Mouse (Mus musculus) left cerebral cortex, postnatal 4 days (tissue): ENCODE results near the gene Trcg1. TPM values are rescaled to one million over a fixed set of nuclear protein-coding genes. Genes with fewer than 3 reads are reported as not detected.

ENCODE experiments used
- DNase-seq: peaks from one replicate; pipeline ENCODE4 v3.0.0-alpha.2; 2022
- intact Hi-C: fragments of 180-260 bp; cut with DNase I; formaldehyde crosslinking; loops from one replicate; pipeline ENCODE4 v1.15.1; 2025
- total RNA-seq, 2 experiments: library from RNA; stranded (reverse); gene quantifications; 2 replicates each; pipeline ENCODE4 v1.2.3; 2021

The Trcg1 gene
- total RNA-seq, 2 experiments from 2014 or later, result not detected

DNA sequence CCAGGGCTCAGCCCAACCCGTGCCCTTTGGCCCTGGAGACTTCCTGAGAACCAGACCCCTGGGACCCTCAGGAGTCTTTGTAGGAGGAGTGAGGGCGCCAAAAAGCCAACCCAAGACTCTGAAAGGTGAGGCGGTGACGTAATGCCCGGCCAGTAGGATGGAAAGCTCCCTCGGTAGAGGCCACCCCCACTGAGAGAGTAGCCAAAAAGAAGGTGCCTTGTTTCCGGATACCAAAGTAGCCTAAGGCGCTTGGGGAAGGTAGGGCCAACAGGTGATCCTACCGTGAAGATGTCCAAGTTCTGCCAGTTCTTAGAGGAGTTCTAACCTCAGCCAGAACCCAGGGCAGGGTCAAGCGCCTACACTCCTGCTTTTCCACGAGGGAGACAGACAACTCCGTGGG lies 24.6 kb downstream of the Trcg1 start:
- intact Hi-C loops, result no loop called here
- DNase-seq, result no peak

DNA sequence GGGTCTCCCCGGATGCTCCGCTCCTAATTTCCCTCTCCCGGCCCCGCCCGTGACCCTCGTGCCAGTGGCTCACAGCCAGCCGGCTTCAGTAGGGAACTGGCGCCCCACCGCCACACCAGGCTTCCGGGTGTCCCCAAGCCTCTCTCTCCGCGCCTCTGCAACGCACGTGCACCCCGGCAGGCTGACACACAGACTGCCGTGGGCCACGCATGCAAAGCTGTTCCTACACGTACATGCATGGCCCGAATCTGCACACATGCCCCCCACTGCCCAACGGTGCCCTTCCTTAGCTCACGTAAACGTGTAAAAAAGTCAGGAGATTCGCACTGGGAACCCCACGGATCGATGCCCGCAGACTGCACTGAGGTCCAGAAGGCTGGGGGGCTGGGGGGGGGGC lies 25.2 kb downstream of the Trcg1 start:
- DNase-seq, result peak; percentile 48
- intact Hi-C loops, result no loop called here

DNA sequence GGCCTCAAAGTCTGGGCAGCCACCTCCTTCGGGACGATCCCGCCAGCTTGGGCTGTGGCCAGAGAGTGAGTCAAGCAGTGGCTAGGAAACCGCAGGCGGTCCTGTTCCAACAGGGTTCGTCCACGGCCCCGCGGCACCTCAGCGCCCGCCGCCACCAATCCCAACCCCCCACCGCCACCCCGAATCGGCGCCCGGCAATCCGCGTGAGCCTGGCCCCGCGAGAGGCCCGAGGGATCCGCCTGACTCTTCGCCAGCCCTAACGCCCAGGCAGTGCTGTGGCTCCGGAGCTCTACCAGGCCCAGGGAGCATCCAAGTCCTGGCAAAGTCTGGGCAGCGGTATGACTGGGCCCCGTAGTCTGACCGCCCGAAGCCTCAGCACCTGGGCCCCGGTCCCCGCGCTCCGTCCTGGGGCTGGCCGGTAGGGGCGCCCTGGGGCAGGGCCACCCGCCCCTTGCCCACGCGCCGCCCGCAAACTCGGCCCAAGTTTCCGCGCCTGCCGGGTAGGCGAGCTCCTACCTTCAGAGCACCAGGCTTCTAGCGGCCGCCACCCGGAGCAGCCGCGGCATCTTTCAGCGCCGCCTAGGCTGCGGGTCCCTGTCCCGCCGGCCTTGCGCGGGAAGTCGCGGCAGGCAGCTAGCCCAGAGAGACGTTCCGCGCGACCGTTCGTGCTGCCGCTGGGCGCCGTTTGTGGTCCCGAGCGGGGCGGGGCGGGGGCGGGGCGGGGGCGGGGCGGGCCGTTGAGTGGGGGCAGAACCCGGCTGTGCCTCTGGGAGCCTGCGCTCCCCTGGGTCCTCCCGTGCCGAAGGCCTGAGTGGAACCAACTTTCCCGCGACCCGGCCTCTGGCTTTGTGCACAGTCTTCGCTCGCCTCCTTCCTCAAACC lies 25.8 kb downstream of the Trcg1 start, which contains the start of gene 1700017B05Rik:
Gene 1700017B05Rik (minus strand): TSS at position 700 of the 882 bp plus-strand sequence.
- intact Hi-C loops, result no loop called here
- DNase-seq, result peak; percentile 72

DNA sequence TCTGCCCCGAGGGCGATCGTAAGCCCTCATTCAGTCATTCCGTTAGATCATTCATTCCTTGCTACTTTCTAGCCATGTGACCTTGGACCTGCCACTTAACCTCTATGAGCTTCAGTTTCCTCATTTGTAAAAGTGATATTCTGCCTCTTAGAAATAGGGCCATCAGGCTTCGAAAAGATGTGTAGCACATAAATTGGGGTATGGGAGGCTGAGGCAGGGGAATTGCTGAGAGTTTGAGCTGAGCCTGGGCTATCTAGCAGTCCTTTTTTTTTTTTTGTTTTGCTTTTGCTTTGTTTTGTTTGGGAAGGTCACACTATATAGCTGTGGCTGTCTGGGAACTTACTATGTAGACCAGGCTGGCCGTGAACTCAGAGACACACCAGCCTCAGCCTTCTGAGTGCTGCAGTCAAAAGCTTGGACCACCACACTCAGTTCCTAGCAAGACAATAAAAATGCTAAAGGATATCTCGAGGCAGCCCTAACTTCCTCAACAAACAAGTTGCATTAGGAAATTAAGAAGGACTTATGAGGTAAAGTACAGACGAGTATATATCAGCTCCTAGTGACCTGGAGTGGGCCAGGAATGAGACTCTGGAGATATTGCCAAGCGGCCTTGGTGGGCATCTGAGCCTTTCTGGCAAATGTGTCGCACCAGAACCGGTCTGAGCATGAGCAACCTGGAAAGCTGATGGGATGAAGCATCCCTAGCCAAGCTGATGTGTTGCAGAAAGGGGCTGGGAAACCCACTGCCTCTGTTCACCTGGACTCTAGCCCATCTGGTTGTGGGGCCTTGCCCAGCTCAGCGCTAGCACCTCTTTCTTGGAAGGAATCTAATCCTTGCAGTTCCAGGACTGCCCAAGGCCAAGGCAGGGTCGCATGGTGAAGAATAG lies 26.7 kb downstream of the Trcg1 start:
- intact Hi-C loops, result no loop called here
- DNase-seq, result no peak

DNA sequence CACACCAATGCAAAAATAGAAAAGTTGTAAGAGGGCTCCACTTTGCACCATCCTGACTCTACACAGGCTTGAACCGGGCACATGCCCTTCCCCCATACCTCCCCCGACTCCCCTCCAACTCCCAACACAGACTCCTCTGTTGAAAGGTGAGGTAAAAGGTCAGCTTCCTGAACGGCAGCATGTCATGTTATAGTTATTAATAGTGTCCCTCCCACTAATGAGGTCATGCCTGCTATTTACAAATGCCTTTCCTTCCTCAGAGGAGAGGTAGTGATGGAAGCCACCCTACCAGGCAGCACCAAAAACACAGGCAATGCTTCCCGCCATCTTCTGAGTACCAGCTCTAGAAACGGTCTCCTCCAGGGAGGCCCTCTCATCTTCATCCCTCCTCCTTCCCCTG lies 28.8 kb downstream of the Trcg1 start:
- intact Hi-C loops, result no loop called here
- no peak for DNase-seq

DNA sequence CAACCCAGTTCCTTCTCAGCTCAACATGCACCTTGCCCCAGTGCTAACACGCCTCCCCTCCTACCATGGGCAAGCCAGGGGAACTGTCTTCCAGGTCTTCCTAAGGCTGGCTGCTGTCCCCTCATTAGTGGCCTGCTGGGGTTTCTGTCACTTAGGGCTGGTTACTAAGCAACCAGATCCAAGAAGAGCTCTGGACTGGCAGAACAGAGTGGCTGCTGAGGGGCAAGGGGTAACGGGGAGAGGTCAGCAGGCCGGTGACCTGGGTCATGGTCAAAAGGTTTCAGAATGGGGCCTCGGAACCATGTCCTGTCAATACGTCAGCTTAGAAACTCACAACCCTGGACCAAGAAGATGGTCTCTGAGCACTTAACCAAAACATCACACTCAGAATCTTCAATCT lies 31.1 kb downstream of the Trcg1 start:
- intact Hi-C loops, result no loop called here
- no peak for DNase-seq

DNA sequence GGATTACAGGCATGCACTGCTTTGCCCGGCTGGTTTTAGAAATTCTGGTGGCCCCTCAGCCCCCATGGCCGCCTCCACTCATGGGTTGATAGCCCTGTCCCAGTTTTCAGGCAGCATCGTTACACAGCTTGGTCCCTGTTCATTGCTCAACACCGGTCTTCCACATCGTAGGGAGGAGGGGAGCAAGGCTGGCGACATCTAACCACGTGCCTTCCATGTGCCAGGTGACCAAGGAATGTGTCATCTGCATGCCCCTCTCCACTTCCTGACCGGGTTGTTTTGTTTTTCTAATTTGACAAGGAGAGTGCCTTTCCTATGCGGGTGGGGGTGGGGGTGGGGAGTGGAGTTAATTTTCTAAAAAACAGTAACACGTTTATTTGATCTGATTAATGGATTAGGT lies 31.7 kb downstream of the Trcg1 start:
- intact Hi-C loops, result no loop called here
- DNase-seq, result no peak

DNA sequence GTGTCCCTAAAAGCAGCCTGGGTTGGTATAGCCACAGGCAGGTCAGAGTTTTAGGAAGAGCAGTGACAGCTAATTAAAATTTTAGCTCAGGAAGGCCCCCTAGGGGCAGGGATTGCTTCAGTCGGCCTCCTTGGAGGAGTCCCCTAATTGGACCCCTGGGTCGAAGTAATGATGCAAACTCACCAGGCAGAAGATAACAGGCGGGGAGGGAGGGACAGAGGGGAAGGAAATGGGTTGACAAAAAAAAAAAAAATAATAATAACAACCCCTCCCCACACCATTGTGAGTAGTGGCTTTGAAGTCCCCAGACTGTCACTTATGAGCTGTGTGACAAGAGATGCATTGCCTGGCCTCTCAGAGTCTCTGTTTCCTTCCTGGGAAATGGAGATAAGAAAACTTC lies 32.2 kb downstream of the Trcg1 start:
- intact Hi-C loops, result no loop called here
- no peak for DNase-seq

DNA sequence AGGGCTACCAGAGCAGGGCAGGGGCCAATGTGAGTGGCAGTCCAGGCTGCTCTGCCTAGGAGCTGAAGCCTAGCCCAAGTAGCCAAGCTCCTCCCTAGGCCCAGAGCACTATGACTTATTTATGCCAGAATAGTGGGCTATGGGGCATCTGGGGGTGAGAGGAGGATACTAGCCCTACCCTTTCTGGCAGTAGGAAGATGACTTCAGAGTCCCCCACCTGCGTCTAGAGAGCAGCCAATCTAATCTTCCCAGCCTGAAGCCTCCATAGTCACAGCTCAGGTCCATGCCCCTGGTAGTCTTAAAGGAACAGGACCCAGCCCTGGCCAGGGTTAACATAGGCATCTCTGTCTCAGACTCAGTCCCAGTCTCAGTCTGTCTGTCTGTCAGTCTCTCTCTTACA lies 33.0 kb downstream of the Trcg1 start:
- no peak for DNase-seq
- intact Hi-C loops, result no loop called here

DNA sequence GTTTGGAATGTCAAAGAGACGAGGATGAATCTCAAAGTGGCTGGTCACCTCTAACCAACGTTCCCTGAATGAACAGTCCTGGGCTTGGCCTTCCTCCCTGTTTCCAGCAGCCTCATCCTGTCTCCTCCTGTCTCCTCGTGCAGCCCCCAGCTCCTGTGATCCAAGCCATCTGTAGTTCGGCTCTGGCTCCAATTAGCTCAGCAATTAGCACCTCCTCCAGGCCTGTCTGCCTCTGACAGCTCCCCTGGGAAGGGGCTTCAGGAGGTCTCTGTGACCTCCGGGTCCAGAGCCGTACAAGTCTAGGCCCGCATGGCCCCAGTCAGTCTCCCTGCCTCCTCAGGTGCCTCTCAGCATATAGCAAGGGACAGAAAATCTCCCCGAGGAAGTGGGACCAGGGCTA lies 34.0 kb downstream of the Trcg1 start:
- DNase-seq, result no peak
- intact Hi-C loops, result no loop called here

DNA sequence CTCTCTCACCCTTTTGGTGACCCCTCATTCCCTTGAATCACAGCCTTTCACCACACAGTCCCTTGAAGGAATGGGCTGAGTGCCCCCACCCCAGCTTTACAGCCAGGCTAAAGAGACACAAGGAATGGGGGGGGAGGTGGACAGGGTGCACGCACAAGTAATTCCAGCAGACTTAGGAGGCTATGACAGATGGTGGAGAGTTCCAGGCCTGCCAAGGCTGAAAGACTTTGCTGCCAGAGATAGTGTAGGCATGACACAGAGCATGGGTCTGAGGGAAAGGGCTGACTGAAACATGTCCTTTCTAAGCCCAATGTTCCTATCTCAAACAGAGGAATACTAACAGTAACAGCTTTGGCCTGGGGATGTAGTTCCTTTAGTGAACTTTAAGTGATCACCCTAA lies 34.7 kb downstream of the Trcg1 start:
- no peak for DNase-seq
- intact Hi-C loops, result no loop called here

DNA sequence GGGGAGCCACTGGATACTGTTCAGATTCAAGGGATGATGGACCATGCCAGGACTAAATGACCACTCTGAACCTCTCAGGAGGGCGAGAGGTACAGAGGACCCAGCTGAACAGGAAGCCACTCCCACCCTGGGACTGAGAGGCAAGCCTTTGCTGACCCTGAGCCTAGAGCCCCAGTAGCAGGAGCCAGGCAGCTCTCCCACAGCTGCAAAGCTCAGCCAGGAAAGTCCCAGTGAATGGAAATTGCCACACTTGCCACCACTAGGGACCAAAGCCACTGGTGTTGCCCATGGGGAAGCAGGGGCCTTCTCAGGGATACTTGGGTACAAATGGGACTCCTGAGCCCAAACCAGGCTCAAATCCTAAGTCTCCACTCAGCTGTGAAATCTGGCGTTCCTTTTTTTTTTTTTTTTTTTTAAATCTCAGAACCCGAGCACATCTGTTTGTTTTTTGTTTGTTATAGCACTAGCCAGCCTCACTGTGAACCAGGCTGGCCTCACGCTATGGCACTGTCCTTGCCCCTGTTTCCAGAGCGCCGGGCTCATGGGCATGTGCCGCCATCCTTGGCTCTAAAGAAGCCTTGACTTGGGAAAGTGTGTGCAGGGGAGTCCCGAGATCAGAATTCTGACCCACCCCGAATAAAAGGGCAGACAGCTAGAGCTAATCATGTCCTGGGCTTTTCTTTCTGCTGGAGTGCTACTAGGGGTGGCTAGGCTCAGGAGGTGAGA lies 35.6 kb downstream of the Trcg1 start:
- intact Hi-C loops, result no loop called here
- no peak for DNase-seq

DNA sequence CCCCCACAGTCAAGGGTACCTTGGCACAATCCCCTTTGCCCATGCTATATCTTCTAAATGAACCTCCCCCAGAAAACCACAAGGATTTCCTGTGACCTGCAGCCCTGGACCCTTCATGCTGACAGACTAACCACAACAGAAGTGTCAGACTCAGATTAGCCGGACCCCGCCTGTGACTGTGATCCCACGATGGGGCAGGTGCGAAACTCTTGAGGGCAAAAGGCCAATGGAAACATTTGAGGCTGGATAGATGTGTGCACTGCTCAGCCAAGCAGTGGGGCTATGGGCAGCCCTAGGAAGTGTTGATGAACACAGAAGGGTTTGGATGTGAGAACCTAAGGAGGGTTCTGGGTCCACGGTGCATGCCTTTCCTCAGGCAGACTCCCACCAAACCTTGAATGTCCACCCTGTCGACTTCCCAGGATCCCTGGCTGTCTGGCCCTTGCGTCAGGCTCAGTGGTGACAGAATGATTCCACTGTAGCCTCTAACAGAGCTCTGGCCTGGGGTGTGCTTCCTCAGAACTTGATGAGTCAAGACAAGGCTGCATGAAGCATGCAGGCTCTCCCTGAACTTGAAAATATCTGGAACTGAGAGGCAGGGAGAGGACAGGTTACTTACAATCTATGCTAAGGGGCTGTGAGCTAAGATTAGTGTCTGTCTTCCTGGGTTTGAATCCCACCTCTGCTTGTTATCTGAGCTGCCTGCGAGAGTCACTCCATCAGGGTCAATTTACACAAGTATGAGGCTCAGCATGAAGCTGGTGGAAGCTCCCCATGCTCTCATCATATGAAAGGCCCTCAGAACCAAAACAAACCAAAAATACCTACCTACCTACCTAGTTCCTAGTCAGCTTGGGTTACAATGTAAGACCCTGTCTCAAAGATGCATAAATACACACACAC lies 36.8 kb downstream of the Trcg1 start:
- intact Hi-C loops, result no loop called here
- no peak for DNase-seq

DNA sequence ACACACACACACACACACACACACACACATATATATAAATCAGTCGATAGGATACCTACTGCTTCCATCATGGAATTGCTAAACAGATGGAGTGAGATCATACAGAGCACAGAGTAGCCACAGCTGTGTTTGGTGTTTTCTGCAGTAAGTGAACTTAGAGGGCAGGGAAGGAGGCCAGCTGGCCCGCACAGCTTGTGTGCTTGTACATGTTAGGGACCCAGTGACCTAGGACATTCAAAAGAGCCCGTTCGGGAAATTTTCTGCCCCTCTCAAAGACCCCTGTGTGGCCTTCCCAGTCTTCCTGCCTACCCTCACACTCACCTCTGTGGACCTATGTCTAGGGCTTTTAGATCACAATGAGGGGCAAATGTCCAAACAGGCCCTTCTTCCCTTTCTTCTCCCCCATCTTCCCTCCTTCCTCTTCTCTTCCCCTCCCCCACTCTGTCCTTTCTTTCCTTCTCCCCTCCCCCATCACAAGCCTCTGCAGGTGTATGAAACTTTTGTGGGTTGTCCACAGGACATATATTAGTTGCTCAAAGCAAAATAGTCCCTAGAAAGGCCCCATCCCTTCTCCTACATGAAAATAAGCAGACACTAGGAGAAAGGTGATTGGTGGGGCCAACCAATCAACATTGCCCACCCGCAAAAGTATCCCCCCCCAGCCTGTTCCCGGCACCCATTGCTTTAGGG lies 37.6 kb downstream of the Trcg1 start:
- no peak for DNase-seq
- intact Hi-C loops, result no loop called here

DNA sequence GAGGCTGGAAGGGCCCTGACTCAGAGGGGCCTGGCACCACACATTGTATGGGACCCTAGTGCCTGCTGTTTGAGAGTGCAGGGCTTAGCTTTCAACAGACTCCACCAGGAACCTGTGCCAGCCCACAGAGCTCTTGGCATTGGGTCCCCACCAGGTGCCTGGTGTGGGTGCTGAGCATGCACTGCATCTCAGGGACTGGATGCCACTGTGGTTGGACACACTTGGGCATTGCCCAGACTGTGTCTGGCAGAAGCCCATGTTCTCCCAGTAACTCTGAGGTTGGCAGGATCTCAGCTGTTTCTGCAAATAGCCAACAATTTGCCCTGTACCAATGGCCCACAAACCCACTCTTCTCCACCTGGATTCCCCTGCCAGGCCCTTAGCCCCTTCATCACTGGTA lies 40.0 kb downstream of the Trcg1 start:
- intact Hi-C loops, result no loop called here
- peak; percentile 44 for DNase-seq

DNA sequence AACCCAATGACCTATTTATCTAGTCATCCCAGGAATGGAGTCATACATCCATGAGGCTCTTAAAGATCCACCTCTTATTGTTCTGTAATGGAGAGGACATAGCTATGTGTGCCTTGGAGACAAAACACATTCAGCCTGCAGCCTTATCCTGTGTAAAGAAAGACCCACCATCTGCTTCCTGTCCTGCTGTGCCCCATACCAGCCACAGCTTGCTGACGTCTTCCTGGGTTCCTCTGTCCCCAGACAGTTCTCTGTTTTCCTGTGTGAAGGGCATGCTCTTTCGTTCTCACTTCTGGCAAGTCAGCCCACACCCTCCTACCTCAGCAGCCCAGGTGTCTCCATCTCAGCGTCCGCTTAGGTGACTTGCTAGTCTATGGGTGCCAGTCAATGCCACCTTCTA lies 41.9 kb downstream of the Trcg1 start:
- DNase-seq, result no peak
- intact Hi-C loops, result no loop called here

DNA sequence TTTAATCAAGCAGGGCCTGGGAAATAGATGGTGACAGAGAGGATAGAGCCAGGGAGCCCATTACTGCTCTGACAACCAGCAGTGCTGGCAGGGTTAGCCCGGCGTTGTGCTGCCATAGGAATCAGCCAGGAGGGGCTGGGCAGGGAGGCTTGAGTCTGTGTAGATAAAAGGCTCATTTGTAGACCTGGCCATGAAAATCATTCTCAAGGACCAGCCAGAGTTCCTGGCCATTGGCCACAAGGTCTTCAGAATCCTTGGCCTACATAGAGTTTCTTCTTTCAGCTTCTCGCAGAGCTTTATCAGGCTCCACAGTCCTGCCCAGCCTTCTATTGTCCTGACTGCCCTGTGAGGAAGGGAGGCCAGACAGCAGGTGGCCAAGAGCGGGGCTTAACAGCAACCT lies 43.1 kb downstream of the Trcg1 start:
- no peak for DNase-seq
- intact Hi-C loops, result no loop called here

DNA sequence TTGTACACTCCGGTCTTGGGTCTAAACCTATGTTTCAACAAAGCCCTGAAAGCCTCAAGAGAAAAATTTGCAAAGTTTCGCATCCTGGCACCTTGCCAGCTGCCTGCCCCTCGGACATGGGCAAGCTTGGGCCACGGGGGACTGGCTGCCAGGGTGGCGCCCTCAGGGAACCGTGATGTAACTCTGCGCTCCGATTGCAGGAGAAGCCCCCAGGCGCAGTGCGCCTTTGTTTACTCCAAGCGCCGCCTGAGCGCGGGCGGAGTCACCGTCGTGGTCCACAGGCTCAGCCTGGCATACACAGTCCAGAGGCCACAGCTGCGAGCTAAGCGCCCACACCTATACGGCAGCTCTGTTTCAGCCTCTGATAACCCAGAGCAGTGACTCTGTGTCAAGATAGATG lies 45.2 kb downstream of the Trcg1 start:
- DNase-seq, result peak; percentile 33
- intact Hi-C loops, result no loop called here

DNA sequence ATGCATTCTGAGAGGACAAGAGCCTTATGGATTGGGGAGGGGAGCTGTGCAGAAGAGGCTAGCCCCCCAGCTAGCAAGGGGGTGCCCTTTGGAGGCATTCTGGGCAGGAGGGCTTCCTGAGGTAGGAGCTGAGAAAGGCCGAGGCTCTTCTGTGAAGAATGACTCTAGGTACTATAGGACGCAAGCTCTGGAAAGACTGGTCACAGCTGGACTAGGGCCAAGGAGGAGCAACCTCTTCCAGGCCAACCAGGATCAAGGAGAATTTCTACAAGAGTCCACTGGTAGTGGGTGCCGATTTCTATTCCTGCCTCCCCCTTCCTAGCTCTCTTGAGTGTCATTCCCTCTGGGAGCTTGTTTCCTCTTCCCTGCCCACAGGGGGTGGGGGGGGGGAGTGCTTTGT lies 46.3 kb downstream of the Trcg1 start:
- intact Hi-C loops, result no loop called here

DNA sequence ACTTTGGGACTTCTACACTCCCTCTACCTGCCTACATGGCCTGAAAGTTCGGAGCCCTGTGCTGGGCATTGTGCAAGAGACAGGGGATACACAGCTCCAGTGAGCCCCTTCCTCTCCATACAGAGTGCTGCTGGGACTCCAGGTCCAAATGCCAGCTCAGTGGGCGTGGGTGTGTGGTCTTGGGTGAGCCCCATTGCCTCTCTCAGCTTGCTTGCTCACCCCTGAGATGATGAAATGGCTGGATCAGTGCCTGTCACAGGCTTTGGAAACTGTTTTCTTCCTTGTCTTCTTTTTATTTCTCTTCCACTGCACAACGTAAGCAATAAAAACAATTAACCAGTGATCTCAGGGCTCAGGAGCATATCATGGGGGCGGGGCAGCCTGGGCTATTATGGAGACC lies 47.0 kb downstream of the Trcg1 start:
- intact Hi-C loops, result no loop called here
- no peak for DNase-seq

More for the DNA sequence above, 46.3 kb downstream of the Trcg1 start:
- DNase-seq, result no peak
